Mouse (Mus musculus) heart, adult 2 months (tissue): ENCODE data around the gene Tprn.

Experiments used
- CTCF ChIP-seq: fragments of 200-600 bp; IDR thresholded peaks from 2 replicates; pipeline ENCODE4 v1.8.1; 2022; ENCODE audit warnings: antibody characterized with exemption, mild to moderate bottlenecking, moderate library complexity
- EP300 ChIP-seq: fragments of 200-500 bp; IDR thresholded peaks from 2 replicates; pipeline ENCODE4 v1.6.1; 2011; ENCODE audit warnings: low read depth, low read length, control low read depth; ENCODE audit not compliant: insufficient read depth
- POLR2A ChIP-seq: fragments of 200-500 bp; IDR thresholded peaks from 2 replicates; pipeline ENCODE4 v1.6.1; 2011; ENCODE audit warnings: mild to moderate bottlenecking, low read depth, low read length, control low read depth; ENCODE audit not compliant: insufficient read depth

GRCm38 (mm10) chr2:25236614-25237013, 25.8 kb upstream of the Tprn start, which contains the start of gene Rnf224:
- no peak for TF ChIP-seq CTCF
- TF ChIP-seq POLR2A: no peak
- no peak for TF ChIP-seq EP300
